Mouse (Mus musculus): ENCODE data around the gene Ssh2.

- TF ChIP-seq CTCF (conservative IDR thresholded peaks at IDR 0.05; ENCODE audit: insufficient read depth, insufficient read length, low read depth, low read length) (no peak), POLR2A (IDR thresholded peaks at IDR 0.05; ENCODE audit: low read depth, low read length) (no peak)
Measured at GRCm38 (mm10) chr11:77194762-77195161, 21.3 kb upstream of the Ssh2 start.

Data from kidney, adult 2 months (tissue).